Mouse (Mus musculus) spleen, adult 18-20 months (tissue): ENCODE results near the gene Gpr153.

Experiments
- DNase-seq, 2 experiments: peaks; one replicate each; pipeline ENCODE4 v3.0.0; 2022; ENCODE audit warnings: mixed read lengths in 2 of 2

Gpr153 gene

DNA sequence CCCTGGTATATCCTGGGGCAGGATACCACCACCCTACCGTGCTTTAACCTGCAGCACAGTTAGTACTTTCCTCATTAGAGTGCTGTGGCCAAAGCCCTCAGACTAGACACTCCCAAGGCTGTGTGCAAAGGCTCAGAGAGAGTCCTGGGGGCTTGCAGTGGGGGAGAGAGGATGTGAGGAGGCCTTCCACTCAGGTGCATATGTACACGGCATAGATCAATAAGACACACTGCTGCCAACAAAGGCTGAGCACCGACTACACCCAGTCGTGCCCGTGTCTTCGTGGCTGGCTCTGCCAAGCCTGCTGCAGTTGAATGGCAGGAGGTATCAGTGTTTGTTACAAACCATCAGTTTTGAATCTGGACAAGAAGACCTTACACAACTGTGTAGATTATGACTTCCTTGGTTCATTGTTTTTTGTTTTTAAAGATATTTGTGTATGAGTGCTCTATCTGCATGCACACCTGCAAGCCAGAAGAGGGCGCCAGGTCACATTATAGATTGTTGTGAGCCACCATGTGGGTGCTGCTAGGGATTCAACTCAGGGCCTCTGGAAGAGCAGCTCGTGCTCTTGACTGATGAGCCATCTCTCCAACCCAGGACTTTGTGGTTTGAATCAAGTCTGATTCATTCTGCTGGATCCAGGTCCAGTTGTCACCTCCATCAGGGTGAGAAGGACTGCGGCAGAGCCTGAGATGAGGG, 9.0 kb upstream of the Gpr153 start:
- no peak for DNase-seq

GRCm38 (mm10) chr4:152265791-152266190, 8.2 kb upstream of the Gpr153 start:
- no peak for DNase-seq

DNA sequence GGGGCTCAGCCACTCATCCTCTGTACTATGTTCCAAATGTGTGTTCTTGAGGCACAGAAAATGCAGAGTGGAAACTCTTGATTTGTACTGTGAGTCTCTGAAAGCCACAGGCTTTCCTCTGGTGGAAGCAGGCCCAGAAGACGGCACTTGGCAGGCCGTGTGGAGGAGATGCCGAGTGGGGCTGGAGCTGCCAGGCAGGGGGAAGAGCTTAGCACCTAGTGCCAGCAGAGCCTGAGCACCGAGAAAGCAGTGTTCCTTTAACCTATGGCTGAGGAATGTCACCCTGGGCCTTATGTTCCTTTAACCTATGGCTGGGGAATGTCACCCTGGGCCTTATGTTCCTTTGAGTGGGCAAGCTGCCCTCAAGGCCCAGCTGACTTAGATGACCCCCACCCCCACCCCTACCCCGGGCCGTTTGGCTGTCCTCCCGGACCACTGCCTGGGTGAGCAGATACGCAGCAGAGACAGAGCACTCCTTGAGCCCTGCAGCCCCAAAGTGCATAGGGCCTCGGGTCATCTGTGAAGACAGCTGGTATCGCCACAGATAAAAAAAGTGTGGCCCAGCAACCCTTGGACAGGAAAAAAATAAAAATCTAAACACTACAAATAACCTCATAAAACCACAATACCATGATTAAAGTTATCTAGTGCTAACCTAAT, 7.7 kb upstream of the Gpr153 start:
- DNase-seq, result no peak

DNA sequence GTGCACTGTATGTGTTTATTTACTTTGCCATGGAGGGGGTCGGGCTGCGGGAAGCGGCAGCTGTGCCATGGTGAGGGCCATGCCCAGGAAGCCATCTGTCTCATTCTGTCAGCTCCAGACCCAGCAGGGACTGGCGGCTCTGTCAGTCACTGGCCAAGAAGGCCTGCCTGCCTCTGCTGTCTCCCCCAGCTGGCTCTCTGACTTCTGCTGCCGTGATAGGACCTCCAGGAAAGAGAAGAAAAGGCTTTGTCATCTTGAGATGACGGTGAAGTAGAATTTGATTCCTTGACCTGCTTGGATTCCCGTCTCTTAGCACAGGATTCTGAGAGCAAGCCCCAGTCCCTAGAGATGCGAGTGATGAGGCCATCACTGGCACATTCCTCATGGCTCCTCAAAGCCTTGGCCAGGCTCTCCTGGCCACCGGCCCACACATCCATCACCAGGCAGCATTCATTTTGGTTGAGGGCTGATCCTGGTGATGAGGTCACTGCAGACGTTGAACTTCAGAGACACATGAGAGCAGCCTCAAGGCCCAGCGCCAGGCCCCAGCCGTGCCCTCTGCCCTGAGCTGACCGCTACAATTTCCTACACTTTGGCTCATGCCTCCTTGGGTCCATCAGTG, 6.2 kb upstream of the Gpr153 start:
- no peak for DNase-seq

DNA sequence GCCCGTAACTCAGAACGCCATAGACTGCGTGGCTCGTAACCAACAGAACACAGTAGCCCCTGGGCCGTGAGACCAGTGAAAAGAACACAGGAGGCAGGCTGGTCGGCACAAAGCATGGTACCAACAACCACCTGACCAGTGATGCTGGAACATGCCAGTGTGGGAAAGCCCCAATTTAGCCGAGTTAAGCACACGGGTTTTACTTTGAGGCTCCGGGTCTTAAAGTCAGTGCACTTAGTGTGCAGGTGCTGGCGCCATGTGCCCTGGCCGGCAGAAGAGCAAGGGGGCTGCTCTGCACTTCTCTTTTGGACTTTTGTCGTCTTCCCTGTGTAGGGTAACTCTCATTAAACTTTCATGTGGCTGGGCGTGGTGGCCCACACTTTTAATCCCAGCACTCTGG, 4.1 kb upstream of the Gpr153 start:
- DNase-seq, result no peak

DNA sequence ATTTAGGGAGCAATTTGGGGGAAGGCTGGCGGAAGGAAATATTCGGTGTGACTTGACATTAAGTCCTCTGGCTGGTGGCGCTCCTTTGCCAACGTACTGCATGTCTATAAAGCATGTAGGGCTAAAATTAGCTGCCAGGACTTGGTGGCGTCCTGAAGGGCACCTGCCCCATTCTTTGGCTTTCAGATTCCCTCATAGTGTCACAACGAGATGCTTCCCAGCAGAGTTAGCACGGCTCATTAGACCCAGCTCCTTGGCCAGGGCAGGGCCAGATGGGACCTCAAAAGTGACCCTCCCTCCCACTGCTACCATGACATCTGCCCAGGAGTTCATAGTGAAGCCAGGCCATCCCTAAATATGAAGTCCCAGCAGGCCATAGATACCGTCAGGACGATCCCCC, 3.4 kb upstream of the Gpr153 start:
- DNase-seq, result no peak

DNA sequence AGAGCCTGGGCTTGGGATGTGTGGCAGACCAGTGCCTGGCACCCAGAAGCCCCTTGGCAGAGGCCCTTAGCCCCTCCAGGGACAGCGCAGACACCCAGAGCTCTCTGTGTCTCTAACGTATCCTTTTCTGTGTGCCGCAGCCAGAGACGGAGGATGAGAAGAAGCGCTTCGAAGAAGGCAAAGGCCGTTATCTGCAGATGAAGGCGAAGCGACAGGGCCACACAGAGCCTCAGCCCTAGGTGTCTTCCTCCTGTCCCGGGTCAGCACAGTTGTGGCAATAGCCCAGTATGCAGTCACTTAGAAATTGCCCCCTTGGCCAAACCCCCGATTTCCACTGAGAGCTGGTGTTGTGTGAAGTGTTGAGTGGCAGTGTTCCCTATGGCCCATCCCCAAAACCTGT, 2.7 kb upstream of the Gpr153 start:
- DNase-seq, result no peak

DNA sequence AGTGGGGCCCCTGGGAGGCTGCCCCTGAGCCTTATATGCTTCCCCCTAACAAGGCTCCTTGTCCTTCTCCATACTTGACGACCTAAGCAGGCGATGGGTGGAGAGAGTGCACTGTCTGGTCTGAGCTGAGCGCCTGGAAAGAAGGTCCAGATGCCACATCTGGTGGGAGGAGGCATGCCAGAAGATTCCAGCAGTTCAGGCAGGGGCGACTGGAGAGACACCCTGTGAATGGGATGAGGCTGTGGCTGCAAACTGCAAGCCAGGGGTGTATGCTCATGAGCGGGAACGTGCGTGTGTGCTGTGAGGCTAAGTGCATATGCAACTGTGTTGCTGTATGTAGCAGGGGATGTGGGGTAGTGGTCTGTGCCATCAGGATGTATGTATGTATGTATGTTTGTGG, 2.0 kb upstream of the Gpr153 start:
- no peak for DNase-seq

DNA sequence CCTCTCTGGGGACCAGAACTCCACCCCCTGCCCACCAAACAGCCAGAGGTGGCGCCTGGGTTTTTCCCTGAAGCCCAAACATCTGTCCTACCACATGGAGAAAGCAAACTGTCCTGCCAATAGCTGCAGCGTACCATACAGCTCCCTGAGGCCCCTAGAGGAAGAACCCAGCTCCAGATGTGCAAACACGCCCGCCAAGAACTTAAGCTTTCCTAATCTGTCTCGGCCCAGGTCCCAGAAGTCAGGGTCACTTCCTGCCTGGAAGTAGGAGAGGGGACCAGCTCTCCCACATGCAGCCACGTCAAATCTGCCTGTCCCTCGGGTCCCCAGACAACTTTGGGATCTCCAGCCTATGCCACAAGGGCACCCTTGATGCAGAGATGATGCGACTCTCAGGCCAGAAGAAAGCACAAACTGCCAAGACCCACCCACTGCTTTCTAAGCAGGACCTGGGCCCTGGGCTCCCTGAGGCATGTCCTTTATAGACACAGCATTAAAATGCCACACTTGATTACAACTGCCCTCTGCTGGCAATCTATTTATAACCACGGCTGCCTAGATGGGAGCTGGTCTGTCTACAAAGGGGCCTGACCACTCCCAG, 1.5 kb upstream of the Gpr153 start:
- DNase-seq, result no peak

GRCm38 (mm10) chr4:152273191-152273590, 841 bp upstream of the Gpr153 start:
- DNase-seq, result no peak

- no peak for DNase-seq
Measured at GRCm38 (mm10) chr4:152274681-152275131, 674 bp downstream of the Gpr153 start.

DNA sequence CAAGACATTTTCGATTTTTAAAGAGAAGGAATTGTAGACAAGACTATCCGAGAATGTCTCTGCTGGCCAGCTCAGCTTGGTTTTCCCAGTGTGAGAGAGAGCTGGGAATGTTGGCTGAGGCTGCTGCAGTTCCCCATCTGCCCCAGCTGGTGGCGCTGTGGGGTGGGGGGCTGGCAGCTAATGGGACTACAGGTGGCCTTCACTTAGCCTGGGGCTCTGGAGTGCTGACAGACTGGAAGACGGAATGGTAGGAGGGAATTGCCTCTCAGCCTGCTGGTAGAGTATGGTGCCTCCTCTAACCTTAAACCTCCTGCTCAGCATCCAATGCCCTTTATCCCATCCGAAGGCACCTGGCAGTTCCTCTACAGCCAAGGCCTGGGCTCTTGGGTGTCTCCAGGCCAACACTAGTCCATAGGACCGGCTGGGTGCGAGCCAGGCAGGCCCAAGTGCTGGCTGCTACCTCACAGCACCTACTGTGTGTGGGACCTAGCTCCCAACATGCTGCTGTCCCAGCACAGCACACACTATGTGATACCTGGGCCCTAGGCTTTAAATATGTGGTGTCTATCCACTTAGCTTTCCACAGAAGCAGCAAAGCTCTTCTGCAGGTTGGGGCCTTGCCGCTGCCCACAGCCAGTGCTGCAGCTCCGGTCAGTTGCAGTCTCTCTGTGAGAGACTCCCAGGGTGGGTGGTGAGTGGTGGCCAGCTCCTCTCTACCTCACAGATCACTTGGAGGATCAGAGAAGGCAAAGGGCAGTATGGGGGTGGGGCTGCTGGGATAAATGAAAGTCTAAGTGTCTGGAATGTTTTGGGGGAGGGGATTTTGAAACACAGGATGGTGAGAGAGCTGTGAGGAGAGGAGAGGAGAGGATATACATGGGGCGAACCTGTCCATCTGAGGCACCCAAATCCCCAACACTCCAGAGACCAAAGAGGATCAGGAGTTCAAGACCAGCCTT, 2.6 kb downstream of the Gpr153 start:
- no peak for DNase-seq

- DNase-seq, result no peak
Measured at GRCm38 (mm10) chr4:152277916-152278315, 3.9 kb downstream of the Gpr153 start.

GRCm38 (mm10) chr4:152278986-152279385, 5.0 kb downstream of the Gpr153 start:
- DNase-seq, result no peak

GRCm38 (mm10) chr4:152281601-152282000, 7.6 kb downstream of the Gpr153 start:
- no peak for DNase-seq

DNA sequence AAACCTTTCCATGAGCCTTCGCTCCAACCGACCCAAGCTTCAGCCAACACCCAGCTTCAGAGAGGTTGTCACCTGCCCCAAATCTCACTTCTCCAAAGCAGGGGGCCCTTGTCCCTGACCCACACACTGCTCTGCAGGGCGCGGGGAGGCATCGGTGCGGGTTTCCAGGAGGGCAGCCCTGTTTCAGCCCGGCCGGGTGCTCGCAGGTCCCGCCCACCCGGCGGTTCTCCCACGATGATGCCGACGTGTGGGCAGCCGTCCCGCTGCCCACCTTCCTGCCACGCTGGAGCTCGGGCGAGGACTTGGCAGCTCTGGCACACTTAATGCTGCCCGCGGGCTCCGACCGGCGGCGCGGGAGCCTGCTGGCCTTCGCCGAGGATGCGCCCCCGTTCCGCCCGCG, 8.7 kb downstream of the Gpr153 start:
- no peak for DNase-seq

- DNase-seq, result peak; percentile 68 to 84
Measured at GRCm38 (mm10) chr4:152283186-152283950, 9.3 kb downstream of the Gpr153 start.

DNA sequence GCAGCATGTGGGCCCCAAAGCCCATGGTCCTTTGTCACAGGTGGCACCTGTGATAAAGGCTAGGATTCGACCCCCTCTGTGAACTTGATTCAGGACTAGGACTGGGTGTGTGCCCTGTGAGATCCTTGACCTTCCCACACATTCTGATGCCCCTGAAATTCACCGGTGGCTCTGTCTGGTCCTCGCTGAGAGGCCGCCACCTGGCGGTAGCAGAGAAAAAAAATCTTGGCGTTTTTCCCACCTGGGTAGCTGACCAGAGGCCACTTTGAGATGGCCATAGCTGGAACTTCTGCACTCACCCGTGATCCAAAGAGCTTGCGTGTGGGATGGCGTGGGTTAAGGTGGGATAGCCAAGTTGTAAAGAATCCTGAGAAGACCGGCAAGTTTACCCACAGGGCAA, 11.5 kb downstream of the Gpr153 start:
- DNase-seq, result peak in 1 of 2 experiments; percentile 56

DNA sequence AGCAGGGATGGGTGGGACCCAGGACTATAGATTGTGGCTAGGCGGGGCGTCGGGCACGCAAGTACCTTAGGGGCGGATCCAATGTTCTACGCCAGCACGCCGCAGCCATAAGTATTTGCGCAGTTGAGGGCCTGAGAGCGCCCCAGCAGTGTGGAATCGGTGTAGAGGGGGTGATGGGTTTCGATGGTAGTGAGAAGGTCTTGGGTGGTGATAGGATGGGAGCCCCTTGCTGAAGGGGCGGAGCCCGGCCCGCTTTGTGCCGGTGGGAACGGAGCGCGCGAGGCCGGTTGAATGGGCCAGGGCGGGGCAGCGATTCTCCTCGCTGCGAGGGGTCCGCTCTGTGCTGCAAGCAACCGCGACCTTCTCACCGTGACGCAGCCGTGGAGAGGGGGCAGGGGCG, 12.2 kb downstream of the Gpr153 start:
- DNase-seq, result no peak

DNA sequence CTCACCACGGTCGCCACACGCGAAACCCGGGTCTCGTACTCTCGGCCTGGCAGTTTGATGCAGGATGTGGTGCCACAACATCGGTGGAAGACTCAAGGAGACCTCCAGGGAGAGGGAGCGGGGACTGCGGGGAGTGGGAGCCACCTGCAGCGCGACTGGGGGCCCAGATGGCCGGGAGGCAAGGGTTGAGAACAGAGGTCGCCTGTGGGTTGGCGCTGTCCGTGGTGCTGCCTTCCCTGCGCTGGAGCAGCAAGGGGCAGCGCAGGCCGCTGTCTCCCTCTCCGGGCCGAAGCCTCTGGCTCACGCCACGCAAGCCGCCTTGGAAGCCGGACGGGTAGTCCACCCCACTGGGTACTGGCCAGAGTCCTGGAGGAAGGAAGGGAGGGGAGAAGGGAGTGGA, 12.9 kb downstream of the Gpr153 start:
- peak; percentile 25 to 53 for DNase-seq

GRCm38 (mm10) chr4:152287317-152288120, 13.5 kb downstream of the Gpr153 start:
- no peak for DNase-seq
